Mouse (Mus musculus) ES-Bruce4 (cell line): ENCODE results near the gene Myo18b.

Experiments
- CTCF ChIP-seq: IDR thresholded peaks from one replicate; pipeline ENCODE4 v1.8.1; 2011; ENCODE audit warnings: low read depth, low read length
- EP300 ChIP-seq: IDR thresholded peaks from 2 replicates; pipeline ENCODE4 v1.6.1; 2011; ENCODE audit warnings: low read depth, low read length; ENCODE audit not compliant: insufficient read depth
- POLR2A ChIP-seq: IDR thresholded peaks from one replicate; pipeline ENCODE4 v1.8.1; 2011; ENCODE audit warnings: low read length; ENCODE audit not compliant: insufficient read depth

DNA sequence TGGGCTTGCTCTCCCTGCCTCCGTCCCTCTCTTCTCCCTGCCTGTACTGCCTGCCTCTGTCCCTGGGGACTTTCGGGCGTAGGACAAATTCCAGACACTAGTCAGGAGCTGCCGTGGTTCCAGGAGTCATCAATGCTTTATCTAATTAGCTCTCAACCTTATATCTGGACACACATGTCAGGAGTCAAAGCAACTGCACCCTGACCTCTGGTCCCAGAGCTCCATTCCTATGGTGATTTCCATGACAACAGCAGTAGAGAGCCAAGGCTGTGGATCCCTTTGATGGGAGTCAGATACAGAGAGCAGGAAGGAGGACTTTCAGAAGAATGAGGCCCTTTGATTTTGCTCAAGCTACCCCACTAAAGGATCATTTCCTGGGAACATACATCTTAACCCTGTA is 122.7 kb downstream of the Myo18b start:
- TF ChIP-seq CTCF: no peak
- TF ChIP-seq EP300: no peak
- TF ChIP-seq POLR2A: no peak
